Mouse (Mus musculus) stomach, postnatal 0 days (tissue): Measurements from ENCODE around the gene Nhlrc1. TPM values are rescaled to one million over a fixed set of nuclear protein-coding genes. Genes with fewer than 3 reads are reported as not detected.

Experiments used
- ATAC-seq: fragments of 200-750 bp; cut with Nextera tagmentation; 2 replicates; pipeline ENCODE4 v1.8.0; 2017; ENCODE audit not compliant: low FRiP score, low TSS enrichment
- DNase-seq: peaks from one replicate; pipeline ENCODE4 v3.0.0-alpha.2; 2016; ENCODE audit warnings: low spot score
- H3K27ac ChIP-seq: fragments of 300-500 bp; sonication (generic); replicated peaks from 2 replicates; pipeline ENCODE4 v1.5.1; 2014; ENCODE audit warnings: mild to moderate bottlenecking, control low read depth
- H3K27me3 ChIP-seq: fragments of 300-500 bp; sonication (generic); 2 replicates; pipeline ENCODE4 v1.6.1; 2014; ENCODE audit warnings: low read length; ENCODE audit not compliant: control insufficient read depth, insufficient read depth
- H3K36me3 ChIP-seq: fragments of 300-500 bp; sonication (generic); 2 replicates; pipeline ENCODE4 v1.6.1; 2014; ENCODE audit warnings: low read length, mixed read lengths; ENCODE audit not compliant: control insufficient read depth, insufficient read depth
- H3K4me1 ChIP-seq: fragments of 300-500 bp; sonication (generic); replicated peaks from 2 replicates; pipeline ENCODE4 v1.6.1; 2014; ENCODE audit warnings: antibody characterized with exemption; ENCODE audit not compliant: control insufficient read depth, insufficient read depth
- H3K4me2 ChIP-seq: fragments of 300-500 bp; sonication (generic); replicated peaks from 2 replicates; pipeline ENCODE4 v1.6.1; 2014; ENCODE audit warnings: low read depth, mild to moderate bottlenecking, control low read depth, moderate library complexity
- H3K4me3 ChIP-seq: fragments of 300-500 bp; sonication (generic); 2 replicates; pipeline ENCODE4 v1.5.1; 2014; ENCODE audit warnings: low read depth, low read length, control low read depth
- H3K9ac ChIP-seq: fragments of 300-500 bp; sonication (generic); 2 replicates; pipeline ENCODE4 v1.6.1; 2014; ENCODE audit warnings: mild to moderate bottlenecking, low read length, control low read depth, mixed read lengths
- H3K9me3 ChIP-seq: fragments of 300-500 bp; sonication (generic); 2 replicates; pipeline ENCODE4 v1.6.1; 2016; ENCODE audit warnings: low read length; ENCODE audit not compliant: control insufficient read depth
- CTCF ChIP-seq: IDR thresholded peaks from 2 replicates; pipeline ENCODE4 v1.5.1; 2016; ENCODE audit warnings: antibody characterized with exemption, low read depth, mild to moderate bottlenecking, moderate library complexity
- EP300 ChIP-seq: optimal IDR thresholded peaks from 2 replicates; pipeline ENCODE3; 2016; ENCODE audit warnings: antibody characterized with exemption
- WGBS: fragments of 180-500 bp; shearing (Covaris S2); extraction: QIAGEN DNeasy Blood & Tissue Kit; methylation state at CpG from one replicate; pipeline ENCODE4 v1.1.7; 2014; 5-methylcytosine and 5-hydroxymethylcytosine counted together
- polyA plus RNA-seq: library from polyadenylated mRNA; unstranded; fragments of >200 nt; fragmentation: Nextera tagmentation; extraction: Ambion mirVana; gene quantifications from 2 replicates; pipeline ENCODE4 v1.2.1, GENCODE M21; 2015

The Nhlrc1 gene
- polyA plus RNA-seq, 1 experiment from 2014 or later: 3.6 TPM

DNA sequence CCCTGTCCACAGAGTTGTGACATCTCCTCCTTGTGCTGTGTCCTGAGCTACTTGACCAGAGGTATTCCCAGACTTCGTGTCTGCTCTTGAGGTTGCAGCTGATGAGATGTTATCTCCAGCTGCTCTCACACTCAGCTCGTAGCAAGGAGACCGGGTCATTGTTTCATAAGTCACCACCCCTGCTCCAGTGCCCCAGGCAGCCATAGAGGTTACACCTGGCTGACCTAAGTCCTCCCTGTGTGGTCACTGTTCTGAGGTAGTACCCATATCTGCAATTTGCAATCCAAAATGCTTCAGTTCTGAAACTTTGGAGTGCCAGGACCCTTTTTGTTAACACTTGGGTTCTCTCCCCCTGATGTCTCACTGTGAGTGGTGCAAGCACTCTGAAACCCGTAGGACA, 35.4 kb upstream of the Nhlrc1 start:
- H3K27ac ChIP-seq: no peak overlapping the region

DNA sequence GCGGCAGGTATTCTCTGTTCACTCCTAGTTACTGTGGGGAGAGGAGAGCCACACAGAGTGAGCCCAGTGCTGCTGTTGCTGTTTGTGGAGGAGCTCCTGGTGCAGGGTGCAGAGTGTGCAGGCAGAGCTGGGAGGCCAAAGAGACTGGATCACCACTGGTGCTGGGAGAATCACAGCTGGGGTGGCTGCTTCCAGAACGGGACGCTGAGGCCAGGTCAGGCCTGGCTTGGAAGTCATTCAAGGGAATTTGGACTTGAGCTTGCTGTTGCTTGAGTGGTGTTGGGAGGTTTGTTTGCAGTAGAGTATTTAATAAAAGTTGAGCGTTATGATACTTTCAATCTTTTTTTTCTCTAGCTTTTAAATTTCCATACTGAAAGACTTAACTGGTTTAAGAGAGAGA, 33.3 kb upstream of the Nhlrc1 start:
- DNase-seq (no peak), ATAC-seq (no peak)
- Histone ChIP-seq H3K36me3 (no peaks in the 10 kb centered on the region), H3K27me3 (no peaks in the 10 kb centered on the region), H3K9me3 (no peaks in the 10 kb centered on the region), H3K4me2 (no peak overlapping the region), H3K4me1 (peaks cover 4% of the 10 kb centered on the region; the same call in 1 of the 2 replicates), H3K4me3 (no peak overlapping the region), H3K27ac (no peak overlapping the region), H3K9ac (no peak overlapping the region)
- TF ChIP-seq EP300 (no peak), CTCF (no peak)
- WGBS: 76% methylated on average over 4 of the region's 4 CpGs

More for the DNA sequence above, 35.4 kb upstream of the Nhlrc1 start:
- DNase-seq: no peak
- Histone ChIP-seq H3K9me3 (no peaks in the 10 kb centered on the region), H3K4me2 (no peak overlapping the region), H3K4me1 (no peaks in the 10 kb centered on the region), H3K9ac (no peak overlapping the region), H3K4me3 (no peak overlapping the region), H3K36me3 (peaks cover 3% of the 10 kb centered on the region; the same call in 1 of the 2 replicates), H3K27me3 (no peaks in the 10 kb centered on the region)
- TF ChIP-seq CTCF (no peak), EP300 (no peak)
- ATAC-seq: no peak
- 63% methylated on average over 4 of the region's 4 CpGs for WGBS

- Histone ChIP-seq H3K36me3 (no peaks in the 10 kb centered on the region), H3K4me2 (peak within 1 kb of the TSS; percentile 100), H3K9me3 (no peaks in the 10 kb centered on the region), H3K4me3 (peak within 1 kb of the TSS; percentile 83), H3K27me3 (no peaks in the 10 kb centered on the region), H3K27ac (peak within 1 kb of the TSS; percentile 74), H3K9ac (peak within 1 kb of the TSS; percentile 80), H3K4me1 (peaks cover 4% of the 10 kb centered on the region; the same call in 1 of the 2 replicates)
- no peak for TF ChIP-seq CTCF
- TF ChIP-seq EP300: no peak
- WGBS: 12% methylated on average over 10 of the region's 10 CpGs
- DNase-seq (no peak), ATAC-seq (no peak)
These were observed 29.9 kb upstream of the Nhlrc1 start, which contains the start of gene Tpmt for GRCm38 (mm10) chr13:47044617-47044947. Gene Tpmt (minus strand): TSS chr13:47044737.

DNA sequence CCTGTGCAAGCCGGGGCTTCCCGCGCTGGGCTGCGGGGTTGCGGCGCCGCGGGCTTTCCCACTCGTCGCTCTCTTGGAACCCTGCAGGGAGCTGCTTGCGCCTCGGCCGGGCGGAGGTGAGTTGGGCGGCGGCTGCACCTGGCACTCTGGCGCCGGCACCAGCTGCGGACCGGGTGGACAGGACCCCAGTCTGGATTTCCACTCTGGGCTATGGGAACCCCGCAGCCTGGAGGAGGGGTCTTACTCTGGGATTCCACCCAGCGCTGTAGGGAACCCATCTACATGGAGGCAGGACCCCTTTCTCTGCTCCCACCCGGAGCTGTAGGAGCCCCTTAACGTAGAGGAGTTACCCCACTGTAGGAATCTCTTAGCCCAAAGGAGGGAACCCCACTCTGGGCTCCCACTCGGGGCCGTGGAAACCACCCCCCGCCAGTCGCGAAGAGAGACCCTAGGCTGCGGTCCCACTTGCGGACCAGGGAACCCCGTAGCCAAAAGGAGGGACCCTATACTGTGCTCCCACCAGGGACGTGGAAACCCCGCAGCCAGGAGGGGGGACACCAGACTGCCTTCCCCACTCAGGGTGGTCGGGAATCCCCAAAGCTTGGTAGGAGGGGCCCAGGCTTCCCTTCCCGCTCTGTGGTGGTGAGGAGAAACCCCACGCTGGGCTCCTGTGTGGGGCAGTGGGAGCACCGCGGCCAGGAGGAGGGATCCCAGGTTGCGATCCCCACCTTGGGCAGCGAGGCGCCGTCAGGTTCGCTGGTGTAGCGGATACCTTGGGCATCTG, 29.4 kb upstream of the Nhlrc1 start:
- peak overlapping the region; percentile 80 for H3K9ac ChIP-seq
- H3K36me3 ChIP-seq: no peaks in the 10 kb centered on the region
- H3K4me3 ChIP-seq: peak overlapping the region; percentile 83
- H3K4me1 ChIP-seq: peaks cover 4% of the 10 kb centered on the region; the same call in 1 of the 2 replicates
- no peaks in the 10 kb centered on the region for H3K27me3 ChIP-seq
- H3K27ac ChIP-seq: peak overlapping the region; percentile 74
- no peaks in the 10 kb centered on the region for H3K9me3 ChIP-seq
- ATAC-seq (peak; percentile 45), DNase-seq (peak; percentile 44)
- under 1% methylated on average over 45 of the region's 45 CpGs for WGBS
- peak overlapping the region; percentile 100 for H3K4me2 ChIP-seq
- TF ChIP-seq EP300: no peak
- 0 out of 2 replicates have a peak, but pooled peaks have one; percentile 2 for TF ChIP-seq CTCF

- Histone ChIP-seq H3K4me3 (peak within 1 kb of the TSS; percentile 83), H3K27ac (peak within 1 kb of the TSS; percentile 74), H3K4me2 (peak within 1 kb of the TSS; percentile 100), H3K9me3 (no peaks in the 10 kb centered on the region), H3K27me3 (no peaks in the 10 kb centered on the region), H3K36me3 (no peaks in the 10 kb centered on the region), H3K9ac (peak within 1 kb of the TSS; percentile 80), H3K4me1 (peaks cover 4% of the 10 kb centered on the region; the same call in 1 of the 2 replicates)
- TF ChIP-seq CTCF (no peak; the same call in 1 of the 2 replicates), EP300 (no peak)
- peak; percentile 97 for ATAC-seq
- peak; percentile 99 for DNase-seq
- 2% methylated on average over 40 of the region's 48 CpGs for WGBS
These were observed 28.5 kb upstream of the Nhlrc1 start, which contains the start of gene Kdm1b for GRCm38 (mm10) chr13:47043030-47043680. Gene Kdm1b (plus strand): TSS chr13:47043499.
